In genomic region chr17:26530590-26531081, GRCm38 (mm10) we compare ENCODE assay signal across 8 mouse cellular contexts. TPM values are rescaled to one million over a fixed set of nuclear protein-coding genes. Genes with fewer than 3 reads are reported as not detected.
DNase-seq lines count a peak whose midpoint lies in the region; ATAC-seq and TF ChIP-seq lines count a peak whose summit lies in the region.
"Had no signal": no experiment of that assay in that cellular context is flagged by ENCODE, and none has a peak within 500 bp of the region (broad histone marks: within the 10 kb centered on the region; RNA-seq: fewer than 3 reads in every experiment).

No protein-coding gene starts in this region.

- ATAC-seq in lung, embryonic 14.5 days (ENCODE audit: insufficient read depth): peak; percentile 82
- ATAC-seq in midbrain, postnatal 0 days (ENCODE audit: low FRiP score): no peak

- 0 out of 2 replicates have a peak, but pooled peaks have one; percentile 18 for TF ChIP-seq POLR2A in heart, adult 2 months (IDR thresholded peaks at IDR 0.05; ENCODE audit: insufficient read depth, low read depth, low read length)

- H3K4me2 ChIP-seq in lung, embryonic 14.5 days: no peak overlapping the region
- no peak overlapping the region for H3K4me2 ChIP-seq in midbrain, postnatal 0 days (ENCODE audit: low read depth, low read length, poor library complexity, severe bottlenecking)
- H3K4me2 ChIP-seq: midbrain, embryonic 12.5 days had no signal

- intact Hi-C loops in heart, adult 2 months (cut with DNase I): no loop called here

- no peaks in the 10 kb centered on the region for H3K9me3 ChIP-seq in lung, embryonic 14.5 days (ENCODE audit: low read depth, low read length)
- no peaks in the 10 kb centered on the region for H3K9me3 ChIP-seq in midbrain, postnatal 0 days (ENCODE audit: low read length)
- H3K9me3 ChIP-seq in midbrain, embryonic 10.5 days (replicated peaks): no peaks in the 10 kb centered on the region
- H3K9me3 ChIP-seq: midbrain, embryonic 12.5 days had no signal

- WGBS in heart, adult 2 months: 8% methylated on average over 3 of the region's 3 CpGs
- WGBS in lung, embryonic 14.5 days: 31% methylated on average over 3 of the region's 3 CpGs
- WGBS in midbrain, postnatal 0 days: 38% methylated on average over 3 of the region's 3 CpGs
- WGBS in midbrain, embryonic 10.5 days: 67% methylated on average over 3 of the region's 3 CpGs

- H3K79me2 ChIP-seq in heart, adult 2 months (replicated peaks; ENCODE audit: control insufficient read depth, insufficient read depth, low read length): no peaks in the 10 kb centered on the region

- no peak overlapping the region for H3K4me3 ChIP-seq in heart, adult 2 months
- no peak overlapping the region for H3K4me3 ChIP-seq in lung, embryonic 14.5 days (ENCODE audit: low read depth, low read length)
- no peak overlapping the region for H3K4me3 ChIP-seq in midbrain, postnatal 0 days (ENCODE audit: low read depth, low read length)
- no peak overlapping the region for H3K4me3 ChIP-seq in midbrain, embryonic 10.5 days
- H3K4me3 ChIP-seq: midbrain, embryonic 12.5 days had no signal

- TF ChIP-seq EP300 in heart, adult 2 months (IDR thresholded peaks at IDR 0.05; ENCODE audit: insufficient read depth, low read depth, low read length): peak; percentile 99

- TF ChIP-seq CTCF in heart, adult 2 months (IDR thresholded peaks at IDR 0.05): no peak
- no peak for TF ChIP-seq CTCF in lung, embryonic 14.5 days (IDR thresholded peaks at IDR 0.05; ENCODE audit: low read depth)
- TF ChIP-seq CTCF in midbrain, postnatal 0 days (IDR thresholded peaks at IDR 0.05): no peak

- peak overlapping the region; percentile 79 for H3K27ac ChIP-seq in heart, adult 2 months
- no peak overlapping the region; the same call in 1 of the 2 replicates for H3K27ac ChIP-seq in lung, embryonic 14.5 days (ENCODE audit: low read depth)
- no peak overlapping the region for H3K27ac ChIP-seq in midbrain, postnatal 0 days (ENCODE audit: low read depth, low read length)
- H3K27ac ChIP-seq in midbrain, embryonic 10.5 days (replicated peaks): no peak overlapping the region
- H3K27ac ChIP-seq: midbrain, embryonic 12.5 days had no signal

- H3K9ac ChIP-seq in heart, adult 2 months (ENCODE audit: low read depth, low read length): peak overlapping the region; percentile 24; the same call in 1 of the 2 replicates
- no peak overlapping the region for H3K9ac ChIP-seq in lung, embryonic 14.5 days
- no peak overlapping the region for H3K9ac ChIP-seq in midbrain, postnatal 0 days (replicated peaks; ENCODE audit: low read length, poor library complexity, severe bottlenecking)
- H3K9ac ChIP-seq: midbrain, embryonic 12.5 days had no signal

- DNase-seq in MN1 (ENCODE audit: low spot score): peak; percentile 85
- peak; percentile 76 for DNase-seq in adrenal gland, adult 8-10 months
- peak; percentile 82 to 88 for DNase-seq in heart, adult 2 months
- DNase-seq in lung, embryonic 14.5 days: peak; percentile 60
- no peak for DNase-seq in thymus, adult 18-20 months
- DNase-seq in midbrain, postnatal 0 days (ENCODE audit: low spot score): no peak
- DNase-seq in midbrain, embryonic 10.5 days (ENCODE audit: low spot score): no peak

- 0 out of 2 replicates have a peak, but pooled peaks cover 4% of the 10 kb centered on the region for H3K36me3 ChIP-seq in heart, adult 2 months (ENCODE audit: control insufficient read depth, insufficient read depth, low read length)
- H3K36me3 ChIP-seq in lung, embryonic 14.5 days (ENCODE audit: insufficient read depth): no peaks in the 10 kb centered on the region
- no peaks in the 10 kb centered on the region for H3K36me3 ChIP-seq in midbrain, postnatal 0 days (ENCODE audit: insufficient read depth, low read length)
- no peaks in the 10 kb centered on the region for H3K36me3 ChIP-seq in midbrain, embryonic 10.5 days
- H3K36me3 ChIP-seq: midbrain, embryonic 12.5 days had no signal

- no peaks in the 10 kb centered on the region for H3K27me3 ChIP-seq in heart, adult 2 months (ENCODE audit: control insufficient read depth, insufficient read depth, low read length)
- no peaks in the 10 kb centered on the region for H3K27me3 ChIP-seq in lung, embryonic 14.5 days (ENCODE audit: insufficient read depth, low read length)
- no peaks in the 10 kb centered on the region for H3K27me3 ChIP-seq in midbrain, postnatal 0 days (ENCODE audit: insufficient read depth, low read length)
- H3K27me3 ChIP-seq in midbrain, embryonic 10.5 days (ENCODE audit: low read depth, poor library complexity, severe bottlenecking): no peaks in the 10 kb centered on the region
- H3K27me3 ChIP-seq: midbrain, embryonic 12.5 days had no signal

- peaks cover 38% of the 10 kb centered on the region for H3K4me1 ChIP-seq in heart, adult 2 months (ENCODE audit: control insufficient read depth, insufficient read depth, low read length)
- 0 out of 2 replicates have a peak, but pooled peaks cover 2% of the 10 kb centered on the region for H3K4me1 ChIP-seq in lung, embryonic 14.5 days (ENCODE audit: insufficient read depth)
- H3K4me1 ChIP-seq in midbrain, postnatal 0 days (ENCODE audit: insufficient read depth, low read length): no peaks in the 10 kb centered on the region
- 0 out of 2 replicates have a peak, but pooled peaks cover 3% of the 10 kb centered on the region for H3K4me1 ChIP-seq in midbrain, embryonic 10.5 days
- H3K4me1 ChIP-seq: midbrain, embryonic 12.5 days had no signal

RNA-seq across cellular contexts. Expression of gene Ergic1, which starts 30.7 kb away (rescaled TPM):
- total RNA-seq in adrenal gland, adult 8-10 months (2022): 100 to 1,000 TPM; 142 to 218 (median 163) TPM
- 10 to 100 TPM; 53.6 to 59.4 TPM for total RNA-seq in heart, adult 2 months (2021)
- 64.4 and 84.3 TPM in 2 replicates for polyA plus RNA-seq in heart, adult 2 months (2012; rRNA removed)
- polyA plus RNA-seq in lung, embryonic 14.5 days (2014; fragmentation: Nextera tagmentation; extraction: Ambion mirVana): 125 and 127 TPM in 2 replicates
- total RNA-seq in midbrain, postnatal 0 days (2014; rRNA removed): 202 and 216 TPM in 2 replicates
- 99.6 and 103 TPM in 2 replicates for polyA plus RNA-seq in midbrain, postnatal 0 days (2015; fragmentation: Nextera tagmentation; extraction: Ambion mirVana)
- polyA plus RNA-seq in midbrain, embryonic 10.5 days (2016; fragmentation: Nextera tagmentation; extraction: Ambion mirVana): 104 and 113 TPM in 2 replicates

RNA-seq across cellular contexts. Expression of gene Dusp1, which starts 31.3 kb away (rescaled TPM):
- 10 to 100 TPM; 41.3 to 67.9 (median 53.3) TPM for total RNA-seq in adrenal gland, adult 8-10 months (2022)
- 10 to 100 TPM; 61.4 to 71.3 TPM for total RNA-seq in heart, adult 2 months (2021)
- polyA plus RNA-seq in heart, adult 2 months (2012; rRNA removed): 122 and 171 TPM in 2 replicates
- 19.7 and 24.5 TPM in 2 replicates for polyA plus RNA-seq in lung, embryonic 14.5 days (2014; fragmentation: Nextera tagmentation; extraction: Ambion mirVana)
- total RNA-seq in midbrain, postnatal 0 days (2014; rRNA removed): 42.0 and 46.8 TPM in 2 replicates
- 25.5 and 26.0 TPM in 2 replicates for polyA plus RNA-seq in midbrain, postnatal 0 days (2015; fragmentation: Nextera tagmentation; extraction: Ambion mirVana)
- polyA plus RNA-seq in midbrain, embryonic 10.5 days (2016; fragmentation: Nextera tagmentation; extraction: Ambion mirVana): 21.7 and 28.8 TPM in 2 replicates

Comparison
In these comparisons a context has a peak if more than half of its experiments do, and no peak if none do; other contexts are left out.
1. DNase-seq: peak in MN1 (single experiment), adrenal gland, adult 8-10 months (single experiment), heart, adult 2 months (2 of 2) and lung, embryonic 14.5 days (single experiment); none in thymus, adult 18-20 months (0 of 2), midbrain, postnatal 0 days (single experiment) and midbrain, embryonic 10.5 days (single experiment).